Mouse (Mus musculus): Measurements from ENCODE around the gene Gm11983.
A peak's percentile ranks its signal among the peaks of the same experiment; 100 is the strongest.
"Not testable (repeated sequence)": the region's sequence is repeated elsewhere in the genome, so short reads cannot be mapped to it uniquely, and the experiment has no call there.

The Gm11983 gene

GRCm38 (mm10) chr11:6837554-6837953, at the start of gene Gm11983:
TSS of gene Gm11983 (minus strand) at chr11:6837654.
- no peak for DNase-seq (ENCODE audit: low spot score)

- DNase-seq (ENCODE audit: low spot score): not testable (repeated sequence)
Observed at GRCm38 (mm10) chr11:6883045-6883444, 45.6 kb upstream of the Gm11983 start.

GRCm38 (mm10) chr11:6881614-6882013, 44.2 kb upstream of the Gm11983 start:
- DNase-seq (ENCODE audit: low spot score): peak; percentile 60

- no peak for DNase-seq (ENCODE audit: low spot score)
Observed at GRCm38 (mm10) chr11:6877740-6878139, 40.3 kb upstream of the Gm11983 start.

- DNase-seq (ENCODE audit: low spot score): no peak
Observed at GRCm38 (mm10) chr11:6870947-6871346, 33.5 kb upstream of the Gm11983 start.

- no peak for DNase-seq (ENCODE audit: low spot score)
Observed at GRCm38 (mm10) chr11:6865536-6865935, 28.1 kb upstream of the Gm11983 start.

GRCm38 (mm10) chr11:6862185-6862584, 24.7 kb upstream of the Gm11983 start:
- DNase-seq (ENCODE audit: low spot score): no peak

- DNase-seq (ENCODE audit: low spot score): no peak
Observed at GRCm38 (mm10) chr11:6859898-6860858, 22.7 kb upstream of the Gm11983 start.

- DNase-seq (ENCODE audit: low spot score): no peak
Observed at GRCm38 (mm10) chr11:6859096-6859495, 21.6 kb upstream of the Gm11983 start.

- DNase-seq (ENCODE audit: low spot score): no peak
Observed at GRCm38 (mm10) chr11:6855942-6856341, 18.5 kb upstream of the Gm11983 start.

GRCm38 (mm10) chr11:6853366-6853765, 15.9 kb upstream of the Gm11983 start:
- DNase-seq (ENCODE audit: low spot score): not testable (repeated sequence)

- no peak for DNase-seq (ENCODE audit: low spot score)
Observed at GRCm38 (mm10) chr11:6843831-6844230, 6.4 kb upstream of the Gm11983 start.

- DNase-seq (ENCODE audit: low spot score): no peak
Observed at GRCm38 (mm10) chr11:6842160-6842559, 4.7 kb upstream of the Gm11983 start.

GRCm38 (mm10) chr11:6840775-6841174, 3.3 kb upstream of the Gm11983 start:
- DNase-seq (ENCODE audit: low spot score): no peak

GRCm38 (mm10) chr11:6834636-6835035, 2.8 kb downstream of the Gm11983 start:
- no peak for DNase-seq (ENCODE audit: low spot score)

- no peak for DNase-seq (ENCODE audit: low spot score)
Observed at GRCm38 (mm10) chr11:6833731-6834130, 3.7 kb downstream of the Gm11983 start.

- no peak for DNase-seq (ENCODE audit: low spot score)
Observed at GRCm38 (mm10) chr11:6831931-6832330, 5.5 kb downstream of the Gm11983 start.

GRCm38 (mm10) chr11:6828196-6828595, 9.3 kb downstream of the Gm11983 start:
- no peak for DNase-seq (ENCODE audit: low spot score)

- DNase-seq (ENCODE audit: low spot score): no peak
Observed at GRCm38 (mm10) chr11:6826157-6826556, 11.3 kb downstream of the Gm11983 start.

- no peak for DNase-seq (ENCODE audit: low spot score)
Observed at GRCm38 (mm10) chr11:6823176-6823575, 14.3 kb downstream of the Gm11983 start.

- no peak for DNase-seq (ENCODE audit: low spot score)
Observed at GRCm38 (mm10) chr11:6814486-6814885, 23.0 kb downstream of the Gm11983 start.

- not testable (repeated sequence) for DNase-seq (ENCODE audit: low spot score)
Observed at GRCm38 (mm10) chr11:6802879-6803278, 34.6 kb downstream of the Gm11983 start.

GRCm38 (mm10) chr11:6790690-6791089, 46.8 kb downstream of the Gm11983 start:
- DNase-seq (ENCODE audit: low spot score): no peak

Data from testis, postnatal 10 days (tissue).